Mouse (Mus musculus): ENCODE results near the gene Eri3. TPM values are rescaled to one million over a fixed set of nuclear protein-coding genes. Genes with fewer than 3 reads are reported as not detected.
A peak's percentile ranks its signal among the peaks of the same experiment; 100 is the strongest.

Gene Eri3
- polyA plus RNA-seq, 1 experiment = 187 TPM

DNA sequence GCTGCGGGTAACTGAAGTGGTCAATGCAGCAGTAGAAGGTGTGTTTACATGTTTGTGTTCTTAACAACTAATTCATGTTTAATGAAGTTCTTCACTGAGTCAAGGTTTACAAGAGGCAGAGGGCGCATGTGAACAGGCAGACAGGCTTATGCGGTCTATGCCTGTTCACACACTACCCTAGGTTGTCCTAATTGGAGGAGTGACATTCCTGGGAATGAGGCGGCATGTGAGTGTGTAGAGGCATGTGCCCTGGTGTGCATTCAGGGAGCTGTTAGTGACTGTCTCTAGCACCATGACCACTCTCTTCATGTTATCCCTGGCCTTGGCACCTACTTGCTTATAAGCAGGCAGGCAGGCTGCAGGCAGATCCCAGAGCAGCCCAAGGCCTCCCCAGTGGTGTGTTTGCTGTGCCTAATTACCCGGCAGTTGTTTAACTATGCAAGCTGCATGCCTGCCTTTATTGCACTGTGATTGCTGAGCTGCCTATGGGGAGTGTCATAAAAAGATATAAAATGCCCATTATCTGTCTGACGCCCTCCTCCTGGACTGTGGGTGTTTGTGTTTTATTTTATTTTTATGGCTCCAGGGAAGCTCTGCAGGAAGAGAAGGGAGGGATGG lies 80.0 kb downstream of the Eri3 start:
- peak; percentile 40 for DNase-seq (ENCODE audit: low read depth)

DNA sequence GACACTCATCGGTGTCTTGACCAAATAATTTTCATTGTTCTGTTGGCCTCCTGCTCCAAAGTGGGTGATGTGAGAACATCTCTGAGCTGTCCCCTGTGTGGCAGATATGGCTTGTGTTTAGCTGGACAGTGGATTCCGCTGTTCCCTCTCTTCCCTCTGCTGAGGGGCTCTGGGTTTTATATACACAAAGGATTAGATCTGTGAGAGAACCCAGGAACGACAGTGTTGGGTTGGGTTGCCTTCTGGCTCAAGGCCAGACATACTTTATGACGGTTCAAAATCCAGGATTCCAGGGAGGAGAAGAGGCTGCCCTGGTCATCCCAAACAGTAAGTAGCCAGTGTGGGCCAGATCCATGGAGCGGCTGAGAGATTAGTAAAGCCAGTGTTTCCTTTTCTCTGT lies 83.4 kb downstream of the Eri3 start:
- DNase-seq (ENCODE audit: low read depth) = no peak
- TF ChIP-seq POLR2A (IDR thresholded peaks at IDR 0.05; ENCODE audit: borderline replicate concordance, extremely low read depth, insufficient read depth, insufficient read length, poor library complexity, severe bottlenecking) = no peak
- TF ChIP-seq CTCF (IDR thresholded peaks at IDR 0.05; ENCODE audit: borderline replicate concordance, extremely low read depth, insufficient read depth, insufficient read length) = no peak

More for the DNA sequence above, 80.0 kb downstream of the Eri3 start:
- TF ChIP-seq CTCF (IDR thresholded peaks at IDR 0.05; ENCODE audit: borderline replicate concordance, extremely low read depth, insufficient read depth, insufficient read length) (no peak), POLR2A (IDR thresholded peaks at IDR 0.05; ENCODE audit: borderline replicate concordance, extremely low read depth, insufficient read depth, insufficient read length, poor library complexity, severe bottlenecking) (no peak)

DNA sequence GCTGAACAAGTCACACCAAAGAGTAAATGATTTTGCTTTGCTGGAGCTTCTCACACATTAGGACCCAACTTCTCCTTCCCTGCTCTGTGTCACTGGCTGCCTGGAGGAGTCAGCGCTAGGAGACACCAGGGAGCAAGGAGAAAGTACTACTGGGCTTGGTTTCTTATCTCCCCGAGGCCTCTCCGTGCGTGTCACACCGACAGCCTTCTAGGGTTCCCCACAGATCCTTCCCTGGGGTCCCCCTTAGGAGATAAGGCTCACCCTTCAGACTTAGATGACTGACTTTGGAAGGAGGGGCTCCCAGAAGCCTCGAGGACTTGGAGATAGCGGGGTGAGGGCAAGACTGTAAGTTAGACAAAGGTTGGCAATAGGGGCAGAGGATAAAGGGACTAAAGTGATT lies 84.5 kb downstream of the Eri3 start:
- DNase-seq (ENCODE audit: low read depth) = no peak
- TF ChIP-seq CTCF (IDR thresholded peaks at IDR 0.05; ENCODE audit: borderline replicate concordance, extremely low read depth, insufficient read depth, insufficient read length) (no peak), POLR2A (IDR thresholded peaks at IDR 0.05; ENCODE audit: borderline replicate concordance, extremely low read depth, insufficient read depth, insufficient read length, poor library complexity, severe bottlenecking) (no peak)

DNA sequence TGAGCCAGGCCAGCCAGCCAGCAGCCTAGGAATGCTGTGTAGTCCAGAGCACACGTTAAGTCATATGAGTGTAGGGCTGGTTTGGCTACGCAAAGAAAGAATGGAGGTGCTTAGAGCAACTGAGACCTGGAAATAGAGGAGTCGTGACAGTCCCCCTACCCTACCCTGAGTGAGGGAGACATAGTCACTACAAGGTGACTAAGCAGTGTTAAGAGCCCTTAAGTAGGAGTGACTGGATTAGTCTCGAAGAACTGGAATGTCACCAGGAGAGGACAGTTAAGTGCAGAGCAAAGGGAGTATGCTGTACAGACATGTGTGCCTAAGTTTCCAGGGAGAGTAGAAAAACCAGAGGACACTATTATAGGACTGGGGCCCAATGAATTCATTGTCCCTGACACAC lies 86.0 kb downstream of the Eri3 start:
- TF ChIP-seq CTCF (IDR thresholded peaks at IDR 0.05; ENCODE audit: borderline replicate concordance, extremely low read depth, insufficient read depth, insufficient read length) (no peak), POLR2A (IDR thresholded peaks at IDR 0.05; ENCODE audit: borderline replicate concordance, extremely low read depth, insufficient read depth, insufficient read length, poor library complexity, severe bottlenecking) (no peak)
- DNase-seq (ENCODE audit: low read depth) = no peak

DNA sequence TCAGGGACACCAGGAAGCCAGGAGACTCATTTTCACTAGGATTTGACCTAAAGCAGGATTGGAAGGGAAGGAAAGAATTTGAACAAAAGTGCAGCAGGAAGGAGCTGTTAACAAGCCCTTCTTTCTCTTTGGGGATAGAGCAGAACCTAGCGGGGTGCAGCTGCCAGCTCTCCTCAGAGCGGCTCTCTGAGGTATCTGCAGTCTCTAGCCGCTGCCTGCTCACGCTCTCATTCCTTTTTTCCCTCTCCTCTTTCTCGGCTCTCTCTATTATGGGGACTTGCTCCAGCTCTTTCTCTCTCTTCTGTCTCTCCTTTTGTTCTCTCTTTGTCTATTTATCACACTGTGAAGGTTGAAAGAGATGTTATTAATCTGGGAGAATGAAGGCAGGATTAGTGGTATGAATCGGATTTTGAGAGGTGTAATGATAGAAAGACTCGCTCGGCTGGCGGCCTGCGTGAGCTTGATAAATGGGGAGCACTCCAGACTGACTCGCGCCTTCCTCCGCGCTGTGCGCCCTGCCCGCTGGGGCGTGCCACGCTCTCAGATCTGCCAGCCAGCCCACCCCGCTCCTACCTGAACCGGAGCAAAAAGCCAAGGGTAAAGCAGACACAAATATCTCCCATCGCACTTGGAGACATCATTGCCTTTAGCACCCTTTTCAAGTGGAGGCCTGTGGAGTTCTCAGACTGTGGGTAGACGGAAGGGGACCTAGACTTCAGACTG lies 86.9 kb downstream of the Eri3 start:
- TF ChIP-seq POLR2A (IDR thresholded peaks at IDR 0.05; ENCODE audit: borderline replicate concordance, extremely low read depth, insufficient read depth, insufficient read length, poor library complexity, severe bottlenecking) (no peak), CTCF (IDR thresholded peaks at IDR 0.05; ENCODE audit: borderline replicate concordance, extremely low read depth, insufficient read depth, insufficient read length) (0 out of 2 replicates have a peak, but pooled peaks have one; percentile 4)
- peak; percentile 78 for DNase-seq (ENCODE audit: low read depth)

DNA sequence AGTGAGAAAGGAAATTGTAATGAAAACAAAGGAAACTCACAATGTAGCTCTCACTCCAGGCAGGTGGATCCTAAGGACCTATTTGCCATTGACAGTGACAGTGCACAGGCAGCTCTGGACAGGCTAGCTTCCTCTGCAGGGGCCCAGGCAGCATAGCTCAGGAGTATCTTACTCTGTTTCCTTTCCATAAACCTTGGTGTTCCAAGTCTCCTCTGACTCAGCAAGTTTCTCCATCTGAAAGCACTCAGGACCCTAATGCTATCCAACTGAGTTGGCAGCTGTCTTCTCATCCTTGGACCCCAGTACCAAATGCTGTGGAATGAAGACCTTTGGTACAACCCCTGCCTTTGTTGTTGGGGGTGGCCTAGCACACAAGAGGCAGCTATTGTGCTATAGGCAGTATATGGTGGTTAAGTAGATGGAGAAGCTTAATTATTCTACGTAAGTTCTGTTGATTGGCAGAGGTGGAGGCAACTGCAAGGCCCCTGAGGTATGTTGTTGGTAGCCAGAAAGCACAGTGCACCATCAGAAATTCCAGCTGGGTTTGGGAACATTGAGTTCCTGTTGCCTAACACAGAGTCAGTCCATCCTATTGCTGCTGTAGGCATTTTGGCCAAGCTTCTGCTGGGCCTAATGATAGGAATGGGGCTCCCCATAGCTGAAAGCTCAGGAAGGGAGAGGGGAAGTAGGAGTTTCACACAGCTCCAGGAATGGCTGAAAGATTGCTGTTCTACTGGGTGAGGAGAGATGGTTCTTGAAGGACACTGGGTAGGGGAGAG lies 90.9 kb downstream of the Eri3 start:
- no peak for TF ChIP-seq CTCF (IDR thresholded peaks at IDR 0.05; ENCODE audit: borderline replicate concordance, extremely low read depth, insufficient read depth, insufficient read length)
- no peak for TF ChIP-seq POLR2A (IDR thresholded peaks at IDR 0.05; ENCODE audit: borderline replicate concordance, extremely low read depth, insufficient read depth, insufficient read length, poor library complexity, severe bottlenecking)
- DNase-seq (ENCODE audit: low read depth) = no peak

DNA sequence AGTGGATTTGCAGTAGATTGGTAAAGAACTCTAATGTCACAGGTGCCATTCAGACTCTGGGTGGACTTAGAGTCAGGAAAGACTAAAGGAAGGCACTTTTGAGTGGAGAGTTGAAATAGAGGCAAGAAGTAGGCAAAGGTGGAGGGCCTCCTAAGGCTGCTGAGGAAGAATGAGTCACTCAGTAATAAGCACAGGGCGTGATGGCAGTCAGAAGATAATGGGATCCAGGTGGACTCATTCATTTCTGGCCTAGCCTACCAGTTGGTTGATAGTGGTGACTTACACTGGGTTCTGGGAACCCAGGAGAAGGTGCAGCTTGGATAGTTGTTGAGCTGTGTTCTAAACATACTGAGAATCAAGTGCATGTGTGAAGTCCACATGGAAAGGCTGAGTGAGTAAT lies 91.6 kb downstream of the Eri3 start:
- no peak for DNase-seq (ENCODE audit: low read depth)
- TF ChIP-seq POLR2A (IDR thresholded peaks at IDR 0.05; ENCODE audit: borderline replicate concordance, extremely low read depth, insufficient read depth, insufficient read length, poor library complexity, severe bottlenecking) (no peak), CTCF (IDR thresholded peaks at IDR 0.05; ENCODE audit: borderline replicate concordance, extremely low read depth, insufficient read depth, insufficient read length) (no peak)

DNA sequence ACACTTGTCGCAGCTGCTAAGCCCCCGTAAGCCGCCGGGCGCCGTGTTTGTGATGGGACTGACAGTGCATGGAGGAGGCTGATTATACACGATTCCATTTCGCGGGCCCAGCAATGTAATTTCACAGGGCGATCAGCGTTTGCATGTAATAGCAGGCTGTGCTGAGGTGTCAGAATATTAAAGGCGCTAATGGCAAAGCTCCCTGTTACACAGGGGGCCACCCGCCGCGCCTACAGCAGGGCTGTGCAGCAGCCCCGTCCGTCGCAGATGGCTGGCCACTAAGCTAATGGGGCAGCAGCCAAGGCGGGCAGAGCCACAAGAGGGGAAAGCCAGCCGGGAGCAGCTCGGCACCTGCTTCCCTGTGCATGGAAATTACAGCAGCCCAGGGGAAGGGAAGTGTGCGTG lies 94.9 kb downstream of the Eri3 start:
- no peak for TF ChIP-seq POLR2A (IDR thresholded peaks at IDR 0.05; ENCODE audit: borderline replicate concordance, extremely low read depth, insufficient read depth, insufficient read length, poor library complexity, severe bottlenecking)
- no peak for TF ChIP-seq CTCF (IDR thresholded peaks at IDR 0.05; ENCODE audit: borderline replicate concordance, extremely low read depth, insufficient read depth, insufficient read length)
- peak; percentile 95 for DNase-seq (ENCODE audit: low read depth)

DNA sequence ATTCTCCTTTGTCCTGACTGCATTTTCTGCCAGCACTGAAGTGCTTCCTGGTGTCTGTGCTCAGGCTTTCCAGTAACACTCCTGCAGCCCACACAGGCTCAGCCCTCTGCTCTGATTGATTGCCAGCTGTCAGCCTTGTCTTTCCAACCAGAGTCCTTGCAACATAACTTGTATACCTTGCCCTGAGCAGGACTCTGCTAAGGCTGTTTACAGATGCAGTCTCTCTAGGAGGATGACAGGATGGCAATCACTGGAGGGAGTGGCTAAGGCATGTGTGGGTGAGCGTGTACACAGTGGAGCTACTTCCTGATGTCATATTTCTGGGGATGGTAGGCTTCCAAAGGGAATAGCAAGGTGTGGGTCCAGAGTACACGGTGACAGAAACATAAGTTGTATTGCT lies 95.7 kb downstream of the Eri3 start:
- TF ChIP-seq CTCF (IDR thresholded peaks at IDR 0.05; ENCODE audit: borderline replicate concordance, extremely low read depth, insufficient read depth, insufficient read length) (no peak), POLR2A (IDR thresholded peaks at IDR 0.05; ENCODE audit: borderline replicate concordance, extremely low read depth, insufficient read depth, insufficient read length, poor library complexity, severe bottlenecking) (no peak)
- DNase-seq (ENCODE audit: low read depth) = no peak

DNA sequence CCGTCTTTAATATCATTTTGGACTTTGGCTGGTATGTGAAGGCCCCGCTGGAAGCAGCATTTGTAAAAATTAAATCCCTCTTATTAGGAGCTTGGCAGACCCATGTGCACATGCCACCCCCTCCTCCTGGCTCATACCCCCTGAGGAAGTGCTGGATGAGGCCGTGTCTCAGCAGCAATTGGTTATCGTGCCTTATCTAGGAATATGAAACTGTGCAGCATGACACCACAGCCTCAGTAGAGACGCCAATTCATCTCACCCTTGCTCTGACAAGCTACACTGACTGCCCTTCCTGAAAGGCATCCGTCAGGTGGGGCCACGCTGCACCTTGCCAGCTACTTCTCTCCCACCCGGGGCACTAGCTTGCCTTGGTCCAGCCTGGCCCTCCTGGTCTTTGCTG lies 96.3 kb downstream of the Eri3 start:
- TF ChIP-seq POLR2A (IDR thresholded peaks at IDR 0.05; ENCODE audit: borderline replicate concordance, extremely low read depth, insufficient read depth, insufficient read length, poor library complexity, severe bottlenecking) (no peak), CTCF (IDR thresholded peaks at IDR 0.05; ENCODE audit: borderline replicate concordance, extremely low read depth, insufficient read depth, insufficient read length) (no peak)
- DNase-seq (ENCODE audit: low read depth) = peak; percentile 70
